Mouse (Mus musculus) adrenal gland (tissue): ENCODE measurements at regions not wholly inside any gene's neighbourhood (a gene's known extent, or its start where the extent isn't known, plus 50 kb on each side); places are given as distances from the start of the nearest gene placed in this dataset.
"Not testable (repeated sequence)": the region's sequence is repeated elsewhere in the genome, so short reads cannot be mapped to it uniquely, and the experiment has no call there.

Experiments used
- intact Hi-C: fragments of 180-260 bp; cut with DNase I; formaldehyde crosslinking; loops from one replicate; pipeline ENCODE4 v1.15.1; 2025

DNA sequence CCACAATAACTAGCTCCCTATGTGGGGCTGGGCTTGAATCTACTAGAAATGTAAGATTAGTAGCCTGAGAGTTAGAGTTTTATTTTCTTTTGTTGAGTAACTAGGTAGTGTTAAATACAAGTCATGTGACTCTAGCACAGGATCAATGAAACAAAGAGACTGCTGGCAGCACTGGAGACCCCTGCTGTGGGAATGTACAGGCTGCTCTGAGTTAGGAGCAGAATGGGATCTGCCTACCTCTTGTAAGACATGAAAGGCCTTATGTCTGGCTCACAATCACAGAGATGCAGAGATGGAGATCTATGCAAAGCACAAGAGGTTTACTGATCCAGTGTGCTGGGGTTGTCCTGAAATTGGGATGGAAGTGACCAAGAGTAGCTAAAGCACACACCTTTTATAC, 193.9 kb upstream of the Kcnmb2 start:
- intact Hi-C loops: not testable (repeated sequence)

DNA sequence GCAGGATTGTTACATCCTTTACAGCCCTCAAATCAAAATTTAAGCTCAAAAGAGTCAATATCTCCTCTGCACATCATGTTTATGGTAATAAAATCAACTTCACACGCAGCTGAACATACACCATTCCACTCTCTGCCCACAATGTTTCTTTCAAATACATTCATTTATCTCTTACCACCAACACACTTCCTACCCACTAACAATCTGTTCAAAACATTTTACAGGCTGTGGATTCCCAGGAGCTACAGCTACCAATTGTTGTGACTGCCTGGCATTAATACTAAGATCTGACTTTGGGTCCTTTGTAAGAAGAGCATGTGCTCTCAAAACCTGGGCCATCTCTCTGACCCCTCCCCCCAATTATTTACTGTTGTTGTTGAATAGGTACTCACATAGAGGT, 161.0 kb upstream of the Kcnmb2 start:
- intact Hi-C loops: no loop called here

DNA sequence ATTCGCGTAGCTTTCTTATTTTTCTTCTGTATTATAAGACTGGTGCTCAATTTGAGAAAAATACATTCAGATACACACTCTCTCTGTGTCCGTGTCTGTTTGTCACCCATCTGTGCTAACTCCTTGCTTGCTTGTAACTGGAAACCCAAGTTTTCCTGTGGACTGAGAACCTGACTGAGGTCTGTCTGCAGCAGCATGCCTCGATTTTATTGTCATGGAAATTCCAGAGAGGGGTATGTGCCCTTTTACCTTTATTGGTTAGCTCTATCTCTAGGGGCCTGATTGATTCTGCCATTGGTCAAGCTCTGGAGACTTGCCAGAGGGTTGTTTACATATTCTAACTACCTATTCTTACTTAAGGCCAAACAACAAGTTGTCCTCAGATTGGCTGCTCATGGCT, 146.4 kb upstream of the Kcnmb2 start:
- intact Hi-C loops: no loop called here

DNA sequence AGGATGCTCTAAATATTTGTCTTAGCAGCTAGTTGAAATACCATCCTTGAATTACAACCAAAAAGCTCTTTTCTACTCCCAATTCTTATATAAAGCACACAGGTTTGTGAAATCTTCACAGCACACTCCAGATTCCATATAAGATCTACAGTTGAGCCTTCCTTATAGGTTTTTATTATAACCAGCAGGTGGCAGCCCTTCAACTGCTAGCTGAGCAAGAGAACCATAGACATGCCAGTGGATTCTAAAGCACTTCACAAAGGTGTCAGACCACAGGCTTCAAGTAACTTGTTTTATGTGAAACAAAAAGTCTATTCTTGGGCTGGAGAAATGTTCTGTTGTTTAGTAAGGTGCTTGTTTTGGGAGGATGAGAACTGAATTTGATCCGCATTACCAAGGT, 133.1 kb upstream of the Kcnmb2 start:
- intact Hi-C loops: no loop called here

DNA sequence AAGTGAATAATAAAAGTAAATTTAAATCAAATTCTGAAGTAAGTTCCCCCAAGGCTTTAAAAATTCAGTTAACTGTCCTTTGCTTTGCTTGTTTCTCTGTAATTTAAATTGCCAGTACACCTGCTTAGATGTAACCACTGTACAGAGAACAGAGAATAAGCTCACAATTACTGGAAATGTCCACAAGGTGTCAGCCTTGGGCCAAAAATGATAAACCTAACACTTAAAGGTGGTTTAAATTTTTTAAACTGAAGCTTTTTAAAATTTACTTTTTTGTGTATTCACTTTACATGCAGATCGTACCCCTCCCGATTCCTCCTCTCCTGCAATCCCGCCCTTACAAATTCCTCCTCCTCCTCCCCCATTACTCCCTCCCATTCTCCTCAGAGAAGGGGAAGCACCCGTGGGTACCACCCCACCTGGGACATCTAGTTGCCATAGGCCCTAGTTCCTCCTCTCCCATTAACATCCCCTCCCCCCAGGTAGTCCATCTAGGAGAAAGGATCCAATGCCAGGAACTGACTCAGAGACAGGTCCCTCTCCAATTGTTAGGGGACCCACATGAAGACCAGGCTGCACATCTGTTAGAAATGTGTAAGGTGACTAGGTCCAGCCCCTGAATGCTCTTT, 111.9 kb upstream of the Kcnmb2 start:
- intact Hi-C loops: loop anchor here (2.0 to 5.0 kb wide), 2 partner anchors 398 to 527 kb away; no protein-coding TSS in a partner anchor

DNA sequence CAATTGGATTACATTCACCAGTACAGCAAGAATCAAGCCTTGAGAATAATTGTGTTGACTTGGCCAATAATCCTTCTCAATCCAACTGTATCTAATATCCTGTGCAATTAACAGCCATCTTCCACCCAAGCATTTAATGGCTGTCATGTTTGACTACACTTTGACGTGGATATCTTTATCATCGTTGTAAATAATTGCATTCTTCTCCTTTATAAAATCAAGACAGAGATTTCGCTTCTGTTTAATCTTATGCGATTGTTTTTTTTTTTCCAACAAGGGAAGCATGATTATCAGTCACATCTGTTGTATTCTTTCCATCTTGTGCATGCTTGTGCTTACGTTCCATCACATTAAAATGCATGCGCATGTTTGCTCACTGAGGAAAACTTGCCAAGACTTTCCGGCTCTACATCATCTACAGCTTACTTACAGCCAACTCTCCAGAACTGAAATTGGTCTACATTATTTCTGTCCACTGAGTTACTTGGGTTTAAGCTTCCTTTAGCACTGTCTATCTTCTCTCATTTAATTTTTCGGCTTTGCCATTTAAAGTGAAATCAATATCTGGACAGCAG, 108.8 kb upstream of the Kcnmb2 start:
- intact Hi-C loops: loop anchor here (5.0 kb wide), 1 partner anchor 524 kb away; no protein-coding TSS in a partner anchor

DNA sequence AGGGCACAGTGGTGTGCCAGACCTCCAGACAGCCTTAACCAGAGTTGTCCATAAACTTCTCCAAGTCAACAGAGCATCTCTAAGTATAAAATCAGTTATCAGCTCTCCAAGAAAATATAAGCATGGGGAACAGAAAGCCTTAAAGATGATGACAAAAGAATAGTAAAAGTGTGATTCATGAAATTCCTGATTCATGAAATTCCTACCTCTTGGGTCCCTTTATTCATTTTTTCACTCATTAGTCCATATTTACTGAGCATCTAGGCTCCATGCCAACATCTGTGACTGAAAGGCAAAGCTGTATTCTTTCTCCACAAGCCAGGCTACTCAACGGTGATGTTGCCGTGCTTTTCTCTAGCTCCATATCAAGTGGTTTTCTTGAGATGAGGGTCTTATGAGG, 105.7 kb upstream of the Kcnmb2 start:
- intact Hi-C loops: no loop called here

DNA sequence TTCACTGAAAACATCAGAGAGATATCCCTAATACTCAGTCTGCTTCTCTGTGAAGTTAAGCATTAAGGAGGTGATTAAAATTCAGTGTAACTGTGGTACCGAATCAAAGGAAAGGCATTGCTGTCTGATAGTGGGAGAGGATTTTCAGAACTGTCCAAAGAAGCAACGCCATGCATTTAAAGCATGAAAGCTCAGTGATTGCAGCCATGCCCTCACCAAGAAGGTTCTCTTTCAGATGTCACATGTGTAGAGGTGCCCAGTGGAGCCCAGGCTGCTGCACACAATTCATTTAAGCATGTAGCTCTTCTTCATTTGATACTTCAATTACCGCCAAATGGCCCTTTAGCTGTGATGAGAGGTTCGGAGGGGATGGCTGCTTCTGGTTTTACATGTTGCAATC, 103.1 kb upstream of the Kcnmb2 start:
- intact Hi-C loops: no loop called here

DNA sequence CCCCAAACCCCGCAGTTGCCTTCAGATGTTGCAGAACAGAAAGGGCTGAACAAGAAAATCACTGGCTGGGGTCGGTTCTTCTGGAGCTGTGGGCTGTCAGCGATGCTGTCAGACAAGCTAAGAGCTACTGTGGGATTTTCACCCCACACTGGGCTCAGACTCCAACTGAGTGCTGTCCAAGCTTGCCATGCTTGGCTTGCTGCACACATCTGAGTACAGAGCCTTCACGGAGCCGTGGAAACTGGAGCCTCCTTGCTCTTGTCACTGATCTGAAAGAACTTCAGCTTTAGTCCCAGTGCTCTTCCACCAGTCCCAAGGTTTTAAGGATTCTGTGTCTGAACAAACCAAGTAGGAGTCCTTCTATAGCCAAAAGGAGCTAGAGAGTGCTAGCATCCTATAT, 98.3 kb upstream of the Kcnmb2 start:
- intact Hi-C loops: no loop called here

DNA sequence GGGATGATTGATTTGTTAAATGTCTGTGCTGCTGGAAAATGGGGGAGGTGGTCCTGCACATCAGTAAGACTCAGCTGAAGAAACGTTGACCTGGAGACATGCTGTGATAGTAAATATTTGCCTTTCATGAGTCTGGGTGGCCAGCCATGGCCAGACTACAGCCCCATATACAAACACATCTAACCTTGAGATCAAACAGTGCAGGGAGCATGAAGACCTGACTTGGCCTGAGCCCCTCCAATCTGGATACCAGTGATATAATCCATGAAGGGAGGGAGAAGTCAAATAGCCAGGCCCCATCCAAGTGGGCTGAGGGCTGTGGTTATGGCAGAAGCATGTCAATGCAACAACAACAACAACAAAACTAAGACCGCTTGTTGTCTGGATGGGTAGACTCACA, 94.6 kb upstream of the Kcnmb2 start:
- intact Hi-C loops: no loop called here

DNA sequence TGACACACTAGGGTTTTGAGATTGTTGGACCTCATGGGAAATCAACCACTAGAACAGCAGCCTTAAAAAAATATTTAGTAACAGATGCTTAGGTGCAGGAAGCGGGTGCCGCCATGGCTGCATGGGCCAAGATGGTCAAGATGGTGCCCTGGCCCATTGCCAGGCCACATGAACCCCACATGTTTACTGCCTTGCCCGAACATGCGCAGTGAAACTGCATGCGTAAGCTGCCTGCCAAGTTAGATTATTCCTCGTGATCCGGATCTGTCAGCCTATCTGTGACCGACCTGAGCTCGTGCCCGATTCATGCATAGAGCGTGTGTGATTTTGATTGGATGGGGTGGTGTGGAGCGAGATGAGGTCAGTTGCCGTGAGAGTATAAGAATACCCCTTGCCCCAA, 93.2 kb upstream of the Kcnmb2 start:
- intact Hi-C loops: not testable (repeated sequence)

DNA sequence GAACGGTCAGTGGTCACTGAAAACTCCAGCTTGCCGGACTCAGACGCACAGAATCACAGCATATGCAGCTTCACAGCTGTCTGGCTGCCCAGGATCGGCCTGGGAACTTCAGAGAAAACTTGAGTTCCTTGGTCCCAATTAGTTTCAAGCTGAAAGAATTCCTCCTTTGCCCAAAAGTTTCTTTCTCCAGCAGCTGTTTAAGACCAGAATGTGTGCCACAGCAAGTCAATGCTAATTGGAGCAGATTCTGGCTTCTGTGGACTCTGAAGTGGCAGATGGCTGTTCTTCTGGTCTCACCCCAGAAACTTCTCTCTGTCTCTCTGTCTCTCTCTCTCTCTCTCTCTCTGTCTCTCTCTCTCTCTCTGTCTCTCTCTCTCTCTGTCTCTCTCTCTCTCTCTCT, 91.1 kb upstream of the Kcnmb2 start:
- intact Hi-C loops: no loop called here

DNA sequence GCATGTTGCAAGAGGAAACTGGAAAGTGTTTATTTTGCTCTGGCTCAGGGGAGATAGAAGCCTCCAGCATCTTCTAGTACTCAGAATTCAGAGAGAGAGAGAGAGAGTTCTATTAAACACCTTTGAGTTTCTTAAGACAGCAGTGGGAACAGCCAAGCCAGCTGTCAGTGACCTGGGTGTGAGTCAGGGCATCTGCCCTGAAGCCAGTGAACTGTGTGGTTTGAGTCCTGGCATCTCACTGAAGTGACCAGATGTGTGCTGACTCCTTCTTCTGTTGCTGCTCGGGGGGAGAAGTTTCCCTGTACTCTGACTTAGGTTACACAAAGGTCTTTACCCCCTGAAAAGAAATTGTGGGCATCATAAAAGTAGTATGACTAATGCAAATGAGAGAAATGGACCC, 70.4 kb upstream of the Kcnmb2 start:
- intact Hi-C loops: no loop called here

DNA sequence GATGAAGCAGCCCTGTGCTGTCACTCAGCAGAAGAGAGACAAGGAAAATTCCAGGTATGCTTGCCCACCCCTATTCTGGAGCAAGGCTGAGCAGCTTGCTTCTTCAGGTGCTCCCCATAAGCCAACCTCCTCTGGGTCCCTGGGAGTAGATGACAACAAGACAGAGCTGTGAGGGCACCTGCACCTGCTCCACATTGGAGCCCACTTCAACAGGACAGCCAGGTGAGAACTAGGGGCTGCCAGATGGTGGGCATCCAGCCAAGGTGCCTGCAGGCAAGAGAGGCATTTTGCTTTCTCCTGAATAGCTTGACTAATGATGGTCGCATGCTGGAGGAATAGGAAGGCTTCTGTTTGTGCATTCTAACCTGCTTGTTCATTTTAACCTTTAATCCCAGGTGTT, 61.1 kb upstream of the Kcnmb2 start:
- intact Hi-C loops: no loop called here

DNA sequence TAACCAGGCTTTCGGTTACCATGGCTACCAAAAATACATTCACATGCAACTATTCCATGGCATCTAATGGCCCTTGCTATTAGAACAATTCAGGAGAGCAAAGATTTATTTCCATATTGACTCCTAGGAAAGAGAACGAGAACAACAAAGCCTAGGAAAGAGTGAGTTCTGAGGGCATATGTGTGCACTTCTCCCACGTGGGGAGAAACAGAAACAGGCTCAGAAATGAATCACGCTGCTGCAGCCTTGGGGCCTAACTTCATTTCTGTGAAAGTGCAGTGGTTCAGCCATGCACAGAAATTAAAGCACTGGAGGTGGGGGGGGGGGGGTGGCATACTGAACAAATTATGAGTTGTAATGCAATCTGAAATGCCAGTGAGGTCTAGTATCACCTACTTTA, 55.2 kb upstream of the Kcnmb2 start:
- intact Hi-C loops: no loop called here
